Mouse (Mus musculus): ENCODE data around the gene Trappc1.

GRCm38 (mm10) chr11:69324749-69325148 lies 969 bp downstream of the Trappc1 start:
- TF ChIP-seq POLR2A (IDR thresholded peaks at IDR 0.05; ENCODE audit: low read depth, low read length) (no peak), CTCF (IDR thresholded peaks at IDR 0.05; ENCODE audit: extremely low read depth, insufficient read depth, insufficient read length, insufficient replicate concordance) (no peak)
